In the genomic region with DNA sequence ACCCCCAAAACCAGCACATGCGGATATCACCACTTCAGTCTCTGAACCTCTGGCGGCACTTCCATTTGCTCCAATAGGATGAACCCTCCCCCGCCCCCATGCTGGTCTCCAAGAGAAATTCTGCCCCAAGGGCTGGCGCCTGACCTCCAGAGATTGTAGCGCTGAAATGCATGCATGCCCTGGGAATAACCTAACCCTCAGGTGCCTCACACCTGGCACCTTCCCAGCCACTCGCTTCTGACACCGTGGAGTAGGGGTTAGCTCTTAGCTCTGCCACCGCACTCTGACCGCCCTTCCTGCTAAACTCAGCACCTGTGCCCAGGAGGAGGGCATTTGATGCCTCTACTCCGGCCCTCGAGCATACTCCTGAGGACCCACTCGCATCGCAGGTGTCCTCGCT, we compare ENCODE assay signal across 8 mouse cellular contexts. TPM values are rescaled to one million over a fixed set of nuclear protein-coding genes. Genes with fewer than 3 reads are reported as not detected.
DNase-seq lines count a peak whose midpoint lies in the region; ATAC-seq and TF ChIP-seq lines count a peak whose summit lies in the region.

No protein-coding gene starts in this region.

- DNase-seq in kidney, adult 2 months: no peak
- no peak for DNase-seq in kidney, adult 9 months
- no peak for DNase-seq in adrenal gland, postnatal 4 days (ENCODE audit: low spot score in 2 of 2)
- DNase-seq in gastrocnemius, postnatal 14 days: no peak
- no peak for DNase-seq in layer of hippocampus, postnatal 10 days (ENCODE audit: low spot score in 2 of 2)

- TF ChIP-seq POLR2A in kidney, adult 2 months (IDR thresholded peaks at IDR 0.05; ENCODE audit: low read depth, low read length): peak; percentile 49
- no peak for TF ChIP-seq POLR2A in bone marrow, adult 2 months (IDR thresholded peaks at IDR 0.05; ENCODE audit: borderline replicate concordance, control insufficient read depth, low read depth, low read length)

- H3K27me3 ChIP-seq in kidney, adult 2 months (replicated peaks; ENCODE audit: control insufficient read depth, insufficient read depth, low read length): no peaks in the 10 kb centered on the region
- H3K27me3 ChIP-seq in midbrain, embryonic 13.5 days: peaks cover 6% of the 10 kb centered on the region; the same call in 1 of the 2 replicates

- peaks cover 13% of the 10 kb centered on the region; the same call in 1 of the 2 replicates for H3K4me1 ChIP-seq in kidney, adult 2 months (ENCODE audit: control insufficient read depth, insufficient read depth, low read length)
- no peaks in the 10 kb centered on the region for H3K4me1 ChIP-seq in bone marrow, adult 2 months (ENCODE audit: control insufficient read depth, insufficient read depth, low read length)
- peaks cover 21% of the 10 kb centered on the region for H3K4me1 ChIP-seq in midbrain, embryonic 13.5 days (replicated peaks)

- H3K9ac ChIP-seq in midbrain, embryonic 13.5 days (replicated peaks): peak overlapping the region; percentile 61

- peak overlapping the region; percentile 19; the same call in 1 of the 2 replicates for H3K27ac ChIP-seq in kidney, adult 2 months (ENCODE audit: insufficient read depth, low read depth, low read length)
- H3K27ac ChIP-seq in bone marrow, adult 2 months (ENCODE audit: control insufficient read depth, insufficient read depth, low read depth, low read length, poor library complexity): no peak overlapping the region
- H3K27ac ChIP-seq in midbrain, embryonic 13.5 days: no peak overlapping the region

- intact Hi-C loops in gastrocnemius, postnatal 14 days (cut with DNase I; ENCODE audit: low total_unique reads): no loop called here

- WGBS in kidney, adult 2 months: 3% methylated on average over 14 of the region's 14 CpGs
- 6% methylated on average over 14 of the region's 14 CpGs for WGBS in bone marrow, adult 2 months
- WGBS in midbrain, embryonic 13.5 days: 1% methylated on average over 14 of the region's 14 CpGs

- ATAC-seq in inflammation-experienced regulatory T-cells, adult 6 months: peak; percentile 30
- ATAC-seq in midbrain, embryonic 13.5 days: peak; percentile 10; the same call in 1 of the 2 replicates

- no peak for TF ChIP-seq CTCF in kidney, adult 2 months (conservative IDR thresholded peaks at IDR 0.05; ENCODE audit: insufficient read depth, insufficient read length, low read depth, low read length)
- TF ChIP-seq CTCF in bone marrow, adult 2 months (IDR thresholded peaks at IDR 0.05; ENCODE audit: control insufficient read depth, insufficient read depth, low read length): no peak

- H3K36me3 ChIP-seq in kidney, adult 2 months (ENCODE audit: control insufficient read depth, insufficient read depth, low read length): no peaks in the 10 kb centered on the region
- H3K36me3 ChIP-seq in midbrain, embryonic 13.5 days: no peaks in the 10 kb centered on the region

- peak overlapping the region; percentile 88 for H3K4me2 ChIP-seq in midbrain, embryonic 13.5 days (replicated peaks)

- H3K9me3 ChIP-seq in midbrain, embryonic 13.5 days: no peaks in the 10 kb centered on the region

- H3K4me3 ChIP-seq in kidney, adult 2 months (ENCODE audit: insufficient read depth, low read depth, low read length): peak overlapping the region; percentile 70
- H3K4me3 ChIP-seq in bone marrow, adult 2 months (replicated peaks; ENCODE audit: control insufficient read depth, low read depth, low read length): peak overlapping the region; percentile 2
- H3K4me3 ChIP-seq in midbrain, embryonic 13.5 days (replicated peaks): peak overlapping the region; percentile 56

RNA-seq across cellular contexts. Expression of gene Cgn, which starts 0.3 kb away (rescaled TPM):
- polyA plus RNA-seq in kidney, adult 2 months (2012; rRNA removed): 6.0 and 6.8 TPM in 2 replicates
- polyA plus RNA-seq in bone marrow, adult 2 months (2011; ENCODE audit: insufficient read depth, insufficient read length, low replicate concordance, missing spikeins): 0.22 and 1.00 TPM in 2 replicates
- under 1 TPM in 1 of 3 experiments, not detected in 2; 0.11 TPM for polyA plus RNA-seq in inflammation-experienced regulatory T-cells, adult 6 months (2017; shearing (Covaris generic))
- 5.3 and 6.0 TPM in 2 replicates for polyA plus RNA-seq in midbrain, embryonic 13.5 days (2015; fragmentation: Nextera tagmentation; extraction: Ambion mirVana)
- total RNA-seq in adrenal gland, postnatal 4 days (2021): 1 to 10 TPM; 3.7 to 6.2 TPM
- under 1 TPM; 0.11 to 0.16 TPM for total RNA-seq in gastrocnemius, postnatal 14 days (2021)
- 1 to 10 TPM; 6.3 to 8.6 TPM for total RNA-seq in layer of hippocampus, postnatal 10 days (2021)

RNA-seq across cellular contexts. Expression of gene Pogz, which starts 51.4 kb away (rescaled TPM):
- 19.7 and 21.0 TPM in 2 replicates for polyA plus RNA-seq in kidney, adult 2 months (2012; rRNA removed)
- 10.3 and 16.8 TPM in 2 replicates for polyA plus RNA-seq in bone marrow, adult 2 months (2011; ENCODE audit: insufficient read depth, insufficient read length, low replicate concordance, missing spikeins)
- 10 to 100 TPM in 2 of 3 experiments, 1 to 10 TPM in 1; 9.4 to 20.5 (median 15.2) TPM for polyA plus RNA-seq in inflammation-experienced regulatory T-cells, adult 6 months (2017; shearing (Covaris generic))
- polyA plus RNA-seq in midbrain, embryonic 13.5 days (2015; fragmentation: Nextera tagmentation; extraction: Ambion mirVana): 26.9 and 27.3 TPM in 2 replicates
- total RNA-seq in adrenal gland, postnatal 4 days (2021): 10 to 100 TPM; 59.0 to 63.0 TPM
- 10 to 100 TPM; 13.9 to 18.1 TPM for total RNA-seq in gastrocnemius, postnatal 14 days (2021)
- 10 to 100 TPM; 56.0 to 57.3 TPM for total RNA-seq in layer of hippocampus, postnatal 10 days (2021)

Comparison
In these comparisons a context has a peak if more than half of its experiments do, and no peak if none do; other contexts are left out.
1. H3K4me3 ChIP-seq: peak in every context shown above with its lines; median percentile 70 in kidney, adult 2 months; 56 in midbrain, embryonic 13.5 days; 2 in bone marrow, adult 2 months.